Mouse (Mus musculus): ENCODE results near the gene Tm9sf4.

DNA sequence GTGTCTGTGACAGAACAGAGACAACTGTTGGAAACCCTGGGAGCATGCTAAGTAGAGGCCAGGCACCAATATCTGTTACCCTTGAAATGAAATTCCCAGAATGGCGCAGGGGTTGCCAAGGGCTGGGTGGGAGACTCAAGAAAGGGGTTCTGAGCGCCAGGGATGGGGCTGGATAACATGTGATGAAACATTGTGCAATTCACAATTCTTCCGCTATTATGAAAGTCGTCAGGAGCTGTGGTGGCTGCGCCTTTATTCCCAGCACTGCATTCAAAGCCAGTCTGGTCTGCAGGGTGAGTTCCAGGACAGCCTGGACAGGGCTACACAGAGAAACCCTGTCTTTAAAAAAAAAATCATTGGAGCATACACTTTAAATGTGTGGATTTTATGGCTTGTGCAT lies 15.8 kb upstream of the Tm9sf4 start:
- TF ChIP-seq GATA1 (IDR thresholded peaks at IDR 0.05; ENCODE audit: borderline replicate concordance, low read length) (no peak), FLI1 (IDR thresholded peaks at IDR 0.05; ENCODE audit: low read length) (no peak)

All from megakaryocyte, embryonic 14.5 days (primary cell).